Mouse (Mus musculus): ENCODE data around the gene Pdzd4.

DNA sequence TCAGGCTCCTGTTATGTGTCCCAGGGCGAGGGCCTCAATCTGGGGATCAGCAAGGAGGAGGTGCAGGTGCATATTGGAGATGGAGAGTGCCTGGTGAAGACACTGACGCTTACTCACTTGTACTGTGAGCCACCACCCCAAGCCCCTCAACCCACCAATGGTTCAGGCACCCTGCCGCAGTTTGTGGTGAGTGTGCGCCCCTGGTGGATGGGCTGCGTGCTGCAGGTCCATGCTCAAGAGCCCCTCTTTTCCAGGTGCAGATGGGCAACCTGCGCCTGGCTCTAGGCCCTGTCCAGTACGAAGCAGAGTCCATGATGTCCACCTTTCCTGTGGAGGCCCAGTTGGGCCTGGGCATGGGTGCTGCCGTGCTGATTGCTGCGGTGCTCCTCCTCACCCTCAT is 57.5 kb downstream of the Pdzd4 start:
- TF ChIP-seq CTCF (conservative IDR thresholded peaks at IDR 0.05; ENCODE audit: insufficient read depth, insufficient read length, low read depth, low read length): no peak; the same call in 1 of the 2 replicates
- no peak for TF ChIP-seq POLR2A (IDR thresholded peaks at IDR 0.05; ENCODE audit: low read depth, low read length)

All from kidney, adult 2 months (tissue).